Mouse (Mus musculus): ENCODE results near the gene Slc46a1.

The Slc46a1 gene

GRCm38 (mm10) chr11:78458740-78459139, 6.8 kb upstream of the Slc46a1 start:
- no peak for DNase-seq

GRCm38 (mm10) chr11:78461894-78462293, 3.6 kb upstream of the Slc46a1 start:
- no peak for DNase-seq

GRCm38 (mm10) chr11:78462669-78463068, 2.8 kb upstream of the Slc46a1 start:
- no peak for DNase-seq

GRCm38 (mm10) chr11:78463286-78464036, 2.0 kb upstream of the Slc46a1 start:
- DNase-seq = no peak

GRCm38 (mm10) chr11:78465116-78465515, 381 bp upstream of the Slc46a1 start:
- no peak for DNase-seq

- DNase-seq = no peak
These were observed 880 bp downstream of the Slc46a1 start for GRCm38 (mm10) chr11:78466242-78466912.

GRCm38 (mm10) chr11:78467515-78467914, 2.0 kb downstream of the Slc46a1 start:
- DNase-seq = no peak

- DNase-seq = no peak
These were observed 2.4 kb downstream of the Slc46a1 start for GRCm38 (mm10) chr11:78467932-78468331.

GRCm38 (mm10) chr11:78471326-78472103, 6.0 kb downstream of the Slc46a1 start:
- DNase-seq = no peak

GRCm38 (mm10) chr11:78475289-78475688, 9.8 kb downstream of the Slc46a1 start:
- DNase-seq = no peak

- no peak for DNase-seq
These were observed 18.1 kb downstream of the Slc46a1 start for GRCm38 (mm10) chr11:78483639-78484038.

- DNase-seq = peak in 1 of 2 experiments; percentile 29
These were observed 22.7 kb downstream of the Slc46a1 start for GRCm38 (mm10) chr11:78488168-78488567.

- no peak for DNase-seq
These were observed 25.3 kb downstream of the Slc46a1 start for GRCm38 (mm10) chr11:78490781-78491241.

- DNase-seq = no peak
These were observed 30.4 kb downstream of the Slc46a1 start for GRCm38 (mm10) chr11:78495904-78496303.

GRCm38 (mm10) chr11:78497071-78497541, 31.6 kb downstream of the Slc46a1 start:
- peak; percentile 20 to 29 for DNase-seq

- peak; percentile 94 to 96 for DNase-seq
These were observed 32.3 kb downstream of the Slc46a1 start, which contains the start of gene Sarm1 for GRCm38 (mm10) chr11:78497544-78498522. Sarm1 (minus strand) TSS chr11:78497754.

GRCm38 (mm10) chr11:78499004-78499403, 33.5 kb downstream of the Slc46a1 start, which contains the start of gene Vtn:
Vtn (plus strand) TSS chr11:78499091.
- DNase-seq = no peak

GRCm38 (mm10) chr11:78499543-78499942, 34.0 kb downstream of the Slc46a1 start:
- no peak for DNase-seq

GRCm38 (mm10) chr11:78500623-78501202, 35.2 kb downstream of the Slc46a1 start:
- no peak for DNase-seq

GRCm38 (mm10) chr11:78501529-78501928, 36.0 kb downstream of the Slc46a1 start:
- no peak for DNase-seq

GRCm38 (mm10) chr11:78502909-78503650, 37.6 kb downstream of the Slc46a1 start, which contains the start of gene Sebox:
Sebox (plus strand) TSS chr11:78503447.
- DNase-seq = no peak
